Mouse (Mus musculus): ENCODE measurements around the gene Cldn13. TPM values are rescaled to one million over a fixed set of nuclear protein-coding genes. Genes with fewer than 3 reads are reported as not detected.

Gene Cldn13
- polyA plus RNA-seq, 1 experiment from 2014 or later = not detected

- no peak overlapping the region for H3K4me3 ChIP-seq (ENCODE audit: inconsistent target)
- 87% methylated on average over 6 of the region's 6 CpGs for WGBS (ENCODE audit: missing documents)
- H3K36me3 ChIP-seq (ENCODE audit: inconsistent target) = no peaks in the 10 kb centered on the region
- H3K79me2 ChIP-seq (ENCODE audit: inconsistent target) = no peaks in the 10 kb centered on the region
- no peak overlapping the region for H3K27ac ChIP-seq
These were observed 4.9 kb upstream of the Cldn13 start for GRCm38 (mm10) chr5:134920106-134920687.

GRCm38 (mm10) chr5:134919097-134919496 lies 3.8 kb upstream of the Cldn13 start:
- H3K36me3 ChIP-seq (ENCODE audit: inconsistent target) = no peaks in the 10 kb centered on the region
- no peak overlapping the region for H3K4me3 ChIP-seq (ENCODE audit: inconsistent target)
- 87% methylated on average over 3 of the region's 3 CpGs for WGBS (ENCODE audit: missing documents)
- no peak overlapping the region for H3K27ac ChIP-seq
- H3K79me2 ChIP-seq (ENCODE audit: inconsistent target) = no peaks in the 10 kb centered on the region

- no peaks in the 10 kb centered on the region for H3K36me3 ChIP-seq (ENCODE audit: inconsistent target)
- H3K4me3 ChIP-seq (ENCODE audit: inconsistent target) = no peak overlapping the region
- no peak overlapping the region for H3K27ac ChIP-seq
- WGBS (ENCODE audit: missing documents) = 49% methylated on average over 16 of the region's 16 CpGs
- no peaks in the 10 kb centered on the region for H3K79me2 ChIP-seq (ENCODE audit: inconsistent target)
These were observed 2.9 kb upstream of the Cldn13 start for GRCm38 (mm10) chr5:134918071-134918832.

GRCm38 (mm10) chr5:134914510-134914909 lies 816 bp downstream of the Cldn13 start:
- Histone ChIP-seq H3K27ac (no peak overlapping the region), H3K4me3 (ENCODE audit: inconsistent target) (no peak overlapping the region), H3K79me2 (ENCODE audit: inconsistent target) (no peaks in the 10 kb centered on the region), H3K36me3 (ENCODE audit: inconsistent target) (no peaks in the 10 kb centered on the region)
- WGBS (ENCODE audit: missing documents) = 91% methylated on average over 8 of the region's 8 CpGs

- Histone ChIP-seq H3K4me3 (ENCODE audit: inconsistent target) (no peak overlapping the region), H3K36me3 (ENCODE audit: inconsistent target) (no peaks in the 10 kb centered on the region)
These were observed 1.6 kb downstream of the Cldn13 start for GRCm38 (mm10) chr5:134913753-134914152.

GRCm38 (mm10) chr5:134913352-134913751 lies 2.0 kb downstream of the Cldn13 start:
- Histone ChIP-seq H3K27ac (no peak overlapping the region), H3K4me3 (ENCODE audit: inconsistent target) (no peak overlapping the region), H3K36me3 (ENCODE audit: inconsistent target) (no peaks in the 10 kb centered on the region), H3K79me2 (ENCODE audit: inconsistent target) (no peaks in the 10 kb centered on the region)
- WGBS (ENCODE audit: missing documents) = 91% methylated on average over 3 of the region's 3 CpGs

More at GRCm38 (mm10) chr5:134913753-134914152, 1.6 kb downstream of the Cldn13 start:
- no peaks in the 10 kb centered on the region for H3K79me2 ChIP-seq (ENCODE audit: inconsistent target)
- WGBS (ENCODE audit: missing documents) = 89% methylated on average over 4 of the region's 4 CpGs
- H3K27ac ChIP-seq = no peak overlapping the region

GRCm38 (mm10) chr5:134911901-134912300 lies 3.4 kb downstream of the Cldn13 start:
- Histone ChIP-seq H3K79me2 (ENCODE audit: inconsistent target) (no peaks in the 10 kb centered on the region), H3K27ac (no peak overlapping the region), H3K36me3 (ENCODE audit: inconsistent target) (no peaks in the 10 kb centered on the region), H3K4me3 (ENCODE audit: inconsistent target) (no peak overlapping the region)
- WGBS (ENCODE audit: missing documents) = 85% methylated on average over 2 of the region's 2 CpGs

GRCm38 (mm10) chr5:134907135-134907534 lies 8.2 kb downstream of the Cldn13 start:
- WGBS (ENCODE audit: missing documents) = 2% methylated on average over 13 of the region's 13 CpGs
- no peaks in the 10 kb centered on the region for H3K79me2 ChIP-seq (ENCODE audit: inconsistent target)
- H3K36me3 ChIP-seq (ENCODE audit: inconsistent target) = no peaks in the 10 kb centered on the region
- no peak overlapping the region for H3K27ac ChIP-seq
- H3K4me3 ChIP-seq (ENCODE audit: inconsistent target) = no peak overlapping the region

GRCm38 (mm10) chr5:134906633-134907032 lies 8.7 kb downstream of the Cldn13 start, which contains the start of gene Tmem270:
Gene Tmem270, minus strand, starts transcription at chr5:134906733.
- H3K27ac ChIP-seq = no peak within 1 kb of the TSS

GRCm38 (mm10) chr5:134901644-134902027 lies 13.7 kb downstream of the Cldn13 start:
- H3K4me3 ChIP-seq (ENCODE audit: inconsistent target) = no peak overlapping the region
- H3K36me3 ChIP-seq (ENCODE audit: inconsistent target) = no peaks in the 10 kb centered on the region
- 71% methylated on average over 8 of the region's 8 CpGs for WGBS (ENCODE audit: missing documents)
- no peaks in the 10 kb centered on the region for H3K79me2 ChIP-seq (ENCODE audit: inconsistent target)
- no peak overlapping the region for H3K27ac ChIP-seq

More at GRCm38 (mm10) chr5:134906633-134907032, 8.7 kb downstream of the Cldn13 start, which contains the start of gene Tmem270:
- Histone ChIP-seq H3K79me2 (ENCODE audit: inconsistent target) (no peaks in the 10 kb centered on the region), H3K4me3 (ENCODE audit: inconsistent target) (no peak within 1 kb of the TSS), H3K36me3 (ENCODE audit: inconsistent target) (no peaks in the 10 kb centered on the region)
- 87% methylated on average over 6 of the region's 6 CpGs for WGBS (ENCODE audit: missing documents)

- no peak overlapping the region for H3K4me3 ChIP-seq (ENCODE audit: inconsistent target)
- H3K27ac ChIP-seq = no peak overlapping the region
- WGBS (ENCODE audit: missing documents) = 63% methylated on average over 11 of the region's 12 CpGs
- H3K79me2 ChIP-seq (ENCODE audit: inconsistent target) = no peaks in the 10 kb centered on the region
- H3K36me3 ChIP-seq (ENCODE audit: inconsistent target) = no peaks in the 10 kb centered on the region
These were observed 14.2 kb downstream of the Cldn13 start for GRCm38 (mm10) chr5:134901012-134901643.

- 92% methylated on average over 14 of the region's 17 CpGs for WGBS (ENCODE audit: missing documents)
- Histone ChIP-seq H3K36me3 (ENCODE audit: inconsistent target) (no peaks in the 10 kb centered on the region), H3K27ac (no peak overlapping the region), H3K4me3 (ENCODE audit: inconsistent target) (no peak overlapping the region), H3K79me2 (ENCODE audit: inconsistent target) (no peaks in the 10 kb centered on the region)
These were observed 17.7 kb downstream of the Cldn13 start for GRCm38 (mm10) chr5:134897596-134897995.

- Histone ChIP-seq H3K4me3 (ENCODE audit: inconsistent target) (no peak overlapping the region), H3K79me2 (ENCODE audit: inconsistent target) (no peaks in the 10 kb centered on the region), H3K36me3 (ENCODE audit: inconsistent target) (no peaks in the 10 kb centered on the region), H3K27ac (no peak overlapping the region)
- 93% methylated on average over 8 of the region's 8 CpGs for WGBS (ENCODE audit: missing documents)
These were observed 18.4 kb downstream of the Cldn13 start for GRCm38 (mm10) chr5:134896965-134897364.

GRCm38 (mm10) chr5:134895291-134895690 lies 20.0 kb downstream of the Cldn13 start:
- H3K4me3 ChIP-seq (ENCODE audit: inconsistent target) = no peak overlapping the region
- 92% methylated on average over 8 of the region's 8 CpGs for WGBS (ENCODE audit: missing documents)
- no peak overlapping the region for H3K27ac ChIP-seq
- H3K36me3 ChIP-seq (ENCODE audit: inconsistent target) = no peaks in the 10 kb centered on the region
- no peaks in the 10 kb centered on the region for H3K79me2 ChIP-seq (ENCODE audit: inconsistent target)

- no peaks in the 10 kb centered on the region for H3K79me2 ChIP-seq (ENCODE audit: inconsistent target)
- 79% methylated on average over 5 of the region's 5 CpGs for WGBS (ENCODE audit: missing documents)
- H3K36me3 ChIP-seq (ENCODE audit: inconsistent target) = no peaks in the 10 kb centered on the region
These were observed 22.6 kb downstream of the Cldn13 start for GRCm38 (mm10) chr5:134892717-134893116.

More at GRCm38 (mm10) chr5:134892717-134893116, 22.6 kb downstream of the Cldn13 start:
- Histone ChIP-seq H3K4me3 (ENCODE audit: inconsistent target) (no peak overlapping the region), H3K27ac (no peak overlapping the region)

All from macrophage (primary cell).